Comparison of ENCODE assay signal across 8 mouse cellular contexts in the genomic region with DNA sequence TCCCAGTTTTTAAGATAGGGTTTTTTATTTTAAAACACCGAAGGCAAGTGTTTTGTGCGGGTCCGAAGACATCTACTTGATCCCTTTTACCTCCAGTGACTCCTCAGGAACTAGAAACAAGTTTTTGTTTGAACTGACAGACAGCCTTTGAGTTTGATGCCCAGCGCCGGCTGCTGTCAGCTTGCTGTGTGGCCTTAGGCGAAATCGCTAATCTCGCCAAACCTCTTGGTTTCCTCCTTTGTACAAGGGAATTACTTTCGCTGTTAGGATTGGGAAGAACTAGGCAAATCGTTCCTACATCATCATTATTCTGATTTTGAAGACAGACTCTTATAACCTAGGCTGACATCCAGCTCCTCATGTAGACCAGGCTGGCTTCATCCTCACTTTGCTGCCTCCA. TPM values are rescaled to one million over a fixed set of nuclear protein-coding genes. Genes with fewer than 3 reads are reported as not detected.
A peak's percentile ranks its signal among the peaks of the same experiment; 100 is the strongest.
DNase-seq lines count a peak whose midpoint lies in the region; ATAC-seq and TF ChIP-seq lines count a peak whose summit lies in the region.

No protein-coding gene starts in this region.

- no peak for ATAC-seq in heart, embryonic 15.5 days (replicated peaks; ENCODE audit: insufficient number of reproducible peaks, insufficient read depth, low FRiP score, low read depth)
- no peak for ATAC-seq in limb, embryonic 13.5 days (ENCODE audit: low FRiP score, low read depth)
- no peak for ATAC-seq in neural tube, embryonic 14.5 days (ENCODE audit: low read depth)
- ATAC-seq in granulocyte monocyte progenitor cell, adult 5-6 weeks (replicated peaks; ENCODE audit: poor library complexity, severe bottlenecking): no peak

- no peaks in the 10 kb centered on the region for H3K36me3 ChIP-seq in kidney, adult 2 months (ENCODE audit: control insufficient read depth, insufficient read depth, low read length)
- H3K36me3 ChIP-seq in heart, embryonic 15.5 days: no peaks in the 10 kb centered on the region
- peaks cover 12% of the 10 kb centered on the region; the same call in 1 of the 2 replicates for H3K36me3 ChIP-seq in limb, embryonic 13.5 days
- H3K36me3 ChIP-seq in neural tube, embryonic 14.5 days (ENCODE audit: control insufficient read depth, insufficient read depth, low read length): no peaks in the 10 kb centered on the region

- H3K4me2 ChIP-seq in heart, embryonic 15.5 days: peak overlapping the region; percentile 62
- H3K4me2 ChIP-seq in limb, embryonic 13.5 days (replicated peaks): peak overlapping the region; percentile 80
- peak overlapping the region; percentile 56 for H3K4me2 ChIP-seq in neural tube, embryonic 14.5 days (ENCODE audit: low read depth, low read length)

- H3K4me1 ChIP-seq in kidney, adult 2 months (ENCODE audit: control insufficient read depth, insufficient read depth, low read length): peaks cover 4% of the 10 kb centered on the region; the same call in 1 of the 2 replicates
- peaks cover 8% of the 10 kb centered on the region; the same call in 1 of the 2 replicates for H3K4me1 ChIP-seq in brown adipose tissue, adult 24 weeks (ENCODE audit: control insufficient read depth, insufficient read depth, insufficient read length, low read length)
- peaks cover 17% of the 10 kb centered on the region for H3K4me1 ChIP-seq in heart, embryonic 15.5 days (replicated peaks)
- peaks cover 24% of the 10 kb centered on the region for H3K4me1 ChIP-seq in limb, embryonic 13.5 days
- peaks cover 16% of the 10 kb centered on the region for H3K4me1 ChIP-seq in neural tube, embryonic 14.5 days (ENCODE audit: control insufficient read depth, insufficient read depth, low read length)

- TF ChIP-seq POLR2A in kidney, adult 2 months (IDR thresholded peaks at IDR 0.05; ENCODE audit: low read depth, low read length): no peak

- peak overlapping the region; percentile 94 for H3K4me3 ChIP-seq in kidney, adult 2 months (ENCODE audit: insufficient read depth, low read depth, low read length)
- peak overlapping the region; percentile 96 for H3K4me3 ChIP-seq in brown adipose tissue, adult 24 weeks (ENCODE audit: insufficient read depth, low read depth, low read length)
- H3K4me3 ChIP-seq in heart, embryonic 15.5 days: peak overlapping the region; percentile 88
- H3K4me3 ChIP-seq in limb, embryonic 13.5 days: peak overlapping the region; percentile 71
- H3K4me3 ChIP-seq in neural tube, embryonic 14.5 days (ENCODE audit: low read depth, low read length): peak overlapping the region; percentile 81

- TF ChIP-seq CTCF in kidney, adult 2 months (conservative IDR thresholded peaks at IDR 0.05; ENCODE audit: insufficient read depth, insufficient read length, low read depth, low read length): no peak

- H3K9ac ChIP-seq in heart, embryonic 15.5 days: peak overlapping the region; percentile 90
- H3K9ac ChIP-seq in limb, embryonic 13.5 days: peak overlapping the region; percentile 86
- H3K9ac ChIP-seq in neural tube, embryonic 14.5 days (replicated peaks; ENCODE audit: low read depth, low read length): peak overlapping the region; percentile 96

- DNase-seq in kidney, adult 2 months: peak; percentile 22
- no peak for DNase-seq in kidney, adult 9 months
- DNase-seq in cerebellum, adult 8-10 months: no peak

- H3K9me3 ChIP-seq in heart, embryonic 15.5 days (replicated peaks): no peaks in the 10 kb centered on the region
- H3K9me3 ChIP-seq in limb, embryonic 13.5 days: no peaks in the 10 kb centered on the region
- no peaks in the 10 kb centered on the region for H3K9me3 ChIP-seq in neural tube, embryonic 14.5 days (ENCODE audit: control insufficient read depth, low read length)

- WGBS in kidney, adult 2 months: 1% methylated on average over 10 of the region's 10 CpGs
- WGBS in heart, embryonic 15.5 days: 6% methylated on average over 10 of the region's 10 CpGs
- 13% methylated on average over 10 of the region's 10 CpGs for WGBS in limb, embryonic 13.5 days
- WGBS in neural tube, embryonic 14.5 days: 14% methylated on average over 10 of the region's 10 CpGs

- H3K27me3 ChIP-seq in kidney, adult 2 months (replicated peaks; ENCODE audit: control insufficient read depth, insufficient read depth, low read length): no peaks in the 10 kb centered on the region
- H3K27me3 ChIP-seq in heart, embryonic 15.5 days: no peaks in the 10 kb centered on the region
- H3K27me3 ChIP-seq in limb, embryonic 13.5 days: no peaks in the 10 kb centered on the region
- H3K27me3 ChIP-seq in neural tube, embryonic 14.5 days (ENCODE audit: control insufficient read depth, insufficient read depth, low read length): no peaks in the 10 kb centered on the region

- H3K27ac ChIP-seq in kidney, adult 2 months (ENCODE audit: insufficient read depth, low read depth, low read length): peak overlapping the region; percentile 47; the same call in 1 of the 2 replicates
- peak overlapping the region; percentile 94 for H3K27ac ChIP-seq in brown adipose tissue, adult 24 weeks (replicated peaks; ENCODE audit: low read depth, low read length)
- H3K27ac ChIP-seq in heart, embryonic 15.5 days: peak overlapping the region; percentile 98
- peak overlapping the region; percentile 97 for H3K27ac ChIP-seq in limb, embryonic 13.5 days
- H3K27ac ChIP-seq in neural tube, embryonic 14.5 days (ENCODE audit: low read depth, low read length): peak overlapping the region; percentile 99

RNA-seq across cellular contexts. Expression of a gene that starts 1.1 kb away (rescaled TPM):
- polyA plus RNA-seq in kidney, adult 2 months (2012; rRNA removed): 24.9 and 26.9 TPM in 2 replicates
- polyA plus RNA-seq in brown adipose tissue, adult 24 weeks (2012; ENCODE audit: insufficient read depth, insufficient read length, missing spikeins): 24.3 and 26.2 TPM in 2 replicates
- polyA plus RNA-seq in heart, embryonic 15.5 days (2015; fragmentation: Nextera tagmentation; extraction: Ambion mirVana): 39.6 and 57.4 TPM in 2 replicates
- 91.8 and 99.5 TPM in 2 replicates for polyA plus RNA-seq in limb, embryonic 13.5 days (2015; fragmentation: Nextera tagmentation; extraction: Ambion mirVana)
- 138 and 152 TPM in 2 replicates for polyA plus RNA-seq in neural tube, embryonic 14.5 days (2014; fragmentation: Nextera tagmentation; extraction: Ambion mirVana)
- 60.6 and 67.8 TPM in 2 replicates for total RNA-seq in granulocyte monocyte progenitor cell, adult 5-6 weeks (2014; fragmentation: Nextera tagmentation)
- 58.6 and 60.7 TPM in 2 replicates for total RNA-seq in granulocyte monocyte progenitor cell, adult 5-6 weeks (2017)

RNA-seq across cellular contexts. Expression of a gene that starts 24.4 kb away (rescaled TPM):
- polyA plus RNA-seq in kidney, adult 2 months (2012; rRNA removed): 39.9 and 44.9 TPM in 2 replicates
- 12.7 and 14.6 TPM in 2 replicates for polyA plus RNA-seq in brown adipose tissue, adult 24 weeks (2012; ENCODE audit: insufficient read depth, insufficient read length, missing spikeins)
- 12.0 and 16.5 TPM in 2 replicates for polyA plus RNA-seq in heart, embryonic 15.5 days (2015; fragmentation: Nextera tagmentation; extraction: Ambion mirVana)
- 23.9 and 27.5 TPM in 2 replicates for polyA plus RNA-seq in limb, embryonic 13.5 days (2015; fragmentation: Nextera tagmentation; extraction: Ambion mirVana)
- polyA plus RNA-seq in neural tube, embryonic 14.5 days (2014; fragmentation: Nextera tagmentation; extraction: Ambion mirVana): 20.3 and 21.8 TPM in 2 replicates
- 16.2 and 19.9 TPM in 2 replicates for total RNA-seq in granulocyte monocyte progenitor cell, adult 5-6 weeks (2014; fragmentation: Nextera tagmentation)
- 12.2 and 18.2 TPM in 2 replicates for total RNA-seq in granulocyte monocyte progenitor cell, adult 5-6 weeks (2017)

RNA-seq across cellular contexts. Expression of a gene that starts 24.5 kb away (rescaled TPM):
- 33.6 and 34.0 TPM in 2 replicates for polyA plus RNA-seq in kidney, adult 2 months (2012; rRNA removed)
- polyA plus RNA-seq in brown adipose tissue, adult 24 weeks (2012; ENCODE audit: insufficient read depth, insufficient read length, missing spikeins): 30.3 and 31.1 TPM in 2 replicates
- polyA plus RNA-seq in heart, embryonic 15.5 days (2015; fragmentation: Nextera tagmentation; extraction: Ambion mirVana): 26.1 and 29.8 TPM in 2 replicates
- polyA plus RNA-seq in limb, embryonic 13.5 days (2015; fragmentation: Nextera tagmentation; extraction: Ambion mirVana): 30.3 and 30.4 TPM in 2 replicates
- 73.0 and 77.5 TPM in 2 replicates for polyA plus RNA-seq in neural tube, embryonic 14.5 days (2014; fragmentation: Nextera tagmentation; extraction: Ambion mirVana)
- total RNA-seq in granulocyte monocyte progenitor cell, adult 5-6 weeks (2014; fragmentation: Nextera tagmentation): 37.5 and 39.9 TPM in 2 replicates
- total RNA-seq in granulocyte monocyte progenitor cell, adult 5-6 weeks (2017): 51.6 and 59.1 TPM in 2 replicates

Comparison
In these comparisons a context has a peak if more than half of its experiments do, and no peak if none do; other contexts are left out.
1. H3K27ac ChIP-seq: peak in every context shown above with its lines; median percentile 99 in neural tube, embryonic 14.5 days; 98 in heart, embryonic 15.5 days; 97 in limb, embryonic 13.5 days; 94 in brown adipose tissue, adult 24 weeks; 47 in kidney, adult 2 months.